Mouse (Mus musculus): ENCODE results near the gene Rab5c. TPM values are rescaled to one million over a fixed set of nuclear protein-coding genes. Genes with fewer than 3 reads are reported as not detected.

Rab5c gene
- polyA plus RNA-seq, 1 experiment: not detected

- no peak overlapping the region for H3K27ac ChIP-seq (ENCODE audit: insufficient read depth, low read depth, low read length)
- TF ChIP-seq CTCF (IDR thresholded peaks at IDR 0.05; ENCODE audit: insufficient read depth, low read depth, low read length) (no peak), POLR2A (IDR thresholded peaks at IDR 0.05; ENCODE audit: insufficient read depth, low read depth, low read length) (no peak)
- no peak overlapping the region for H3K4me3 ChIP-seq (ENCODE audit: insufficient read depth, low read depth, low read length)
- 92% methylated on average over 7 of the region's 7 CpGs for WGBS
- H3K4me1 ChIP-seq (ENCODE audit: control insufficient read depth, insufficient read depth, low read length): 0 out of 2 replicates have a peak, but pooled peaks cover 16% of the 10 kb centered on the region
These were observed 50.8 kb downstream of the Rab5c start for GRCm38 (mm10) chr11:100687265-100687664.

GRCm38 (mm10) chr11:100685371-100685770, 52.6 kb downstream of the Rab5c start:
- Histone ChIP-seq H3K27ac (ENCODE audit: insufficient read depth, low read depth, low read length) (no peak overlapping the region), H3K4me3 (ENCODE audit: insufficient read depth, low read depth, low read length) (no peak overlapping the region), H3K4me1 (ENCODE audit: control insufficient read depth, insufficient read depth, low read length) (0 out of 2 replicates have a peak, but pooled peaks cover 4% of the 10 kb centered on the region)
- TF ChIP-seq POLR2A (IDR thresholded peaks at IDR 0.05; ENCODE audit: insufficient read depth, low read depth, low read length): no peak
- TF ChIP-seq CTCF (IDR thresholded peaks at IDR 0.05; ENCODE audit: insufficient read depth, low read depth, low read length): no peak
- 85% methylated on average over 3 of the region's 3 CpGs for WGBS

GRCm38 (mm10) chr11:100684084-100684483, 53.9 kb downstream of the Rab5c start:
- TF ChIP-seq CTCF (IDR thresholded peaks at IDR 0.05; ENCODE audit: insufficient read depth, low read depth, low read length): no peak
- Histone ChIP-seq H3K4me1 (ENCODE audit: control insufficient read depth, insufficient read depth, low read length) (no peaks in the 10 kb centered on the region), H3K4me3 (ENCODE audit: insufficient read depth, low read depth, low read length) (no peak overlapping the region), H3K27ac (ENCODE audit: insufficient read depth, low read depth, low read length) (no peak overlapping the region)
- WGBS: 81% methylated on average over 2 of the region's 2 CpGs

GRCm38 (mm10) chr11:100682526-100682925, 55.5 kb downstream of the Rab5c start:
- peaks cover 7% of the 10 kb centered on the region for H3K4me1 ChIP-seq (ENCODE audit: control insufficient read depth, insufficient read depth, low read length)

GRCm38 (mm10) chr11:100681826-100682225, 56.2 kb downstream of the Rab5c start:
- 79% methylated on average over 5 of the region's 5 CpGs for WGBS
- Histone ChIP-seq H3K27ac (ENCODE audit: insufficient read depth, low read depth, low read length) (no peak overlapping the region), H3K4me3 (ENCODE audit: insufficient read depth, low read depth, low read length) (no peak overlapping the region), H3K4me1 (ENCODE audit: control insufficient read depth, insufficient read depth, low read length) (peaks cover 11% of the 10 kb centered on the region)
- TF ChIP-seq POLR2A (IDR thresholded peaks at IDR 0.05; ENCODE audit: insufficient read depth, low read depth, low read length) (no peak), CTCF (IDR thresholded peaks at IDR 0.05; ENCODE audit: insufficient read depth, low read depth, low read length) (no peak)

More at GRCm38 (mm10) chr11:100682526-100682925, 55.5 kb downstream of the Rab5c start:
- no peak overlapping the region for H3K4me3 ChIP-seq (ENCODE audit: insufficient read depth, low read depth, low read length)
- TF ChIP-seq CTCF (IDR thresholded peaks at IDR 0.05; ENCODE audit: insufficient read depth, low read depth, low read length) (no peak), POLR2A (IDR thresholded peaks at IDR 0.05; ENCODE audit: insufficient read depth, low read depth, low read length) (no peak)
- WGBS: 86% methylated on average over 5 of the region's 5 CpGs
- no peak overlapping the region for H3K27ac ChIP-seq (ENCODE audit: insufficient read depth, low read depth, low read length)

GRCm38 (mm10) chr11:100677810-100678209, 60.2 kb downstream of the Rab5c start:
- 28% methylated on average over 7 of the region's 7 CpGs for WGBS
- peaks cover 20% of the 10 kb centered on the region for H3K4me1 ChIP-seq (ENCODE audit: control insufficient read depth, insufficient read depth, low read length)
- peak overlapping the region; percentile 72 for H3K27ac ChIP-seq (ENCODE audit: insufficient read depth, low read depth, low read length)
- no peak for TF ChIP-seq POLR2A (IDR thresholded peaks at IDR 0.05; ENCODE audit: insufficient read depth, low read depth, low read length)
- no peak for TF ChIP-seq CTCF (IDR thresholded peaks at IDR 0.05; ENCODE audit: insufficient read depth, low read depth, low read length)
- H3K4me3 ChIP-seq (ENCODE audit: insufficient read depth, low read depth, low read length): no peak overlapping the region

GRCm38 (mm10) chr11:100673169-100673568, 64.8 kb downstream of the Rab5c start:
- Histone ChIP-seq H3K4me3 (ENCODE audit: insufficient read depth, low read depth, low read length) (no peak overlapping the region), H3K4me1 (ENCODE audit: control insufficient read depth, insufficient read depth, low read length) (peaks cover 20% of the 10 kb centered on the region), H3K27ac (ENCODE audit: insufficient read depth, low read depth, low read length) (no peak overlapping the region)
- WGBS: 16% methylated on average over 23 of the region's 23 CpGs
- no peak for TF ChIP-seq POLR2A (IDR thresholded peaks at IDR 0.05; ENCODE audit: insufficient read depth, low read depth, low read length)

- Histone ChIP-seq H3K4me1 (ENCODE audit: control insufficient read depth, insufficient read depth, low read length) (peaks cover 10% of the 10 kb centered on the region), H3K4me3 (ENCODE audit: insufficient read depth, low read depth, low read length) (no peak overlapping the region), H3K27ac (ENCODE audit: insufficient read depth, low read depth, low read length) (no peak overlapping the region)
- no peak for TF ChIP-seq CTCF (IDR thresholded peaks at IDR 0.05; ENCODE audit: insufficient read depth, low read depth, low read length)
- no peak for TF ChIP-seq POLR2A (IDR thresholded peaks at IDR 0.05; ENCODE audit: insufficient read depth, low read depth, low read length)
- 95% methylated on average over 2 of the region's 2 CpGs for whole genome bisulfite sequencing
These were observed 66.1 kb downstream of the Rab5c start for GRCm38 (mm10) chr11:100671956-100672355.

- H3K27ac ChIP-seq (ENCODE audit: insufficient read depth, low read depth, low read length): no peak overlapping the region
- 88% methylated on average over 1 of the region's 1 CpGs for WGBS
- H3K4me3 ChIP-seq (ENCODE audit: insufficient read depth, low read depth, low read length): no peak overlapping the region
- no peak for TF ChIP-seq CTCF (IDR thresholded peaks at IDR 0.05; ENCODE audit: insufficient read depth, low read depth, low read length)
- TF ChIP-seq POLR2A (IDR thresholded peaks at IDR 0.05; ENCODE audit: insufficient read depth, low read depth, low read length): no peak
- peaks cover 10% of the 10 kb centered on the region for H3K4me1 ChIP-seq (ENCODE audit: control insufficient read depth, insufficient read depth, low read length)
These were observed 67.0 kb downstream of the Rab5c start for GRCm38 (mm10) chr11:100671049-100671448.

Other genes with a start within 250 kb of the Rab5c start
- gene Acly, start 210.2 kb downstream of the Rab5c start, polyA plus RNA-seq (2012; ENCODE audit: insufficient read depth, insufficient read length, low replicate concordance, missing spikeins): not detected in 2 replicates
- not detected in 2 replicates for gene Ttc25, start 192.6 kb downstream of the Rab5c start, polyA plus RNA-seq (2012; ENCODE audit: insufficient read depth, insufficient read length, low replicate concordance, missing spikeins)
- gene Cnp, start 163.3 kb downstream of the Rab5c start, polyA plus RNA-seq (2012; ENCODE audit: insufficient read depth, insufficient read length, low replicate concordance, missing spikeins): not detected in 2 replicates
- gene Nkiras2, start 119.0 kb downstream of the Rab5c start, polyA plus RNA-seq (2012; ENCODE audit: insufficient read depth, insufficient read length, low replicate concordance, missing spikeins): not detected in 2 replicates
- 670 TPM in 1 of 2 replicates, not detected in the other for gene Dnajc7, start 118.0 kb downstream of the Rab5c start, polyA plus RNA-seq (2012; ENCODE audit: insufficient read depth, insufficient read length, low replicate concordance, missing spikeins)
- not detected in 2 replicates for gene Zfp385c, start 45.8 kb downstream of the Rab5c start, polyA plus RNA-seq (2012; ENCODE audit: insufficient read depth, insufficient read length, low replicate concordance, missing spikeins)
- not detected in 2 replicates for gene Dhx58, start 33.9 kb downstream of the Rab5c start, polyA plus RNA-seq (2012; ENCODE audit: insufficient read depth, insufficient read length, low replicate concordance, missing spikeins)
- not detected in 2 replicates for gene Kat2a, start 25.8 kb downstream of the Rab5c start, polyA plus RNA-seq (2012; ENCODE audit: insufficient read depth, insufficient read length, low replicate concordance, missing spikeins)
- gene Hspb9, start 24.4 kb downstream of the Rab5c start, polyA plus RNA-seq (2012; ENCODE audit: insufficient read depth, insufficient read length, low replicate concordance, missing spikeins): not detected in 2 replicates
- gene Kcnh4, start 21.7 kb upstream of the Rab5c start, polyA plus RNA-seq (2012; ENCODE audit: insufficient read depth, insufficient read length, low replicate concordance, missing spikeins): not detected in 2 replicates
- gene Hcrt, start 24.7 kb upstream of the Rab5c start, polyA plus RNA-seq (2012; ENCODE audit: insufficient read depth, insufficient read length, low replicate concordance, missing spikeins): not detected in 2 replicates
- not detected in 2 replicates for gene Ghdc, start 32.7 kb upstream of the Rab5c start, polyA plus RNA-seq (2012; ENCODE audit: insufficient read depth, insufficient read length, low replicate concordance, missing spikeins)
- gene Stat5b, start 112.5 kb upstream of the Rab5c start, polyA plus RNA-seq (2012; ENCODE audit: insufficient read depth, insufficient read length, low replicate concordance, missing spikeins): 121 TPM in 1 of 2 replicates, not detected in the other
- gene Stat5a, start 121.1 kb upstream of the Rab5c start, polyA plus RNA-seq (2012; ENCODE audit: insufficient read depth, insufficient read length, low replicate concordance, missing spikeins): not detected in 2 replicates
- gene Stat3, start 201.3 kb upstream of the Rab5c start, polyA plus RNA-seq (2012; ENCODE audit: insufficient read depth, insufficient read length, low replicate concordance, missing spikeins): not detected in 2 replicates
- not detected in 2 replicates for gene Cavin1, start 232.7 kb upstream of the Rab5c start, polyA plus RNA-seq (2012; ENCODE audit: insufficient read depth, insufficient read length, low replicate concordance, missing spikeins)